In the genomic region with DNA sequence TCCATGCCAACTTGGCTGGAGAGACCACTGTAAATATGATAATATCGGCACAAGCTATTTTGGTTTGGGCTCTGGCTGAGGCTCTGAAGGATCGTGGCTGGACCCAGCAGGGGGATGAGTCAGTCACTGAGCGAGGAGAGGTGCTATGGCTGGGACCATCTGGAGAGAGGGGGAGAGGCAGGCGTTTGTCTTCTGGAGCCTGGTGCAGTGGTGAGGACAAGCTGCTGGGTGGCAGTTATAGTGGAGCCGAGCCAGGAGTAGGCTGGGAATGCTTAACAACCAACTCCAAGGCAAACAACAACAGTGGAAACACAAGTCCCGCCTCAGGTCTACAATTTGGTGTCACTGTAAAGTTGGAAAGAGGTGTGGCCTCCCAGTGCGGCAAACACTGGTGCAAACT, we compare ENCODE assay signal across 13 mouse cellular contexts. TPM values are rescaled to one million over a fixed set of nuclear protein-coding genes. Genes with fewer than 3 reads are reported as not detected.
DNase-seq lines count a peak whose midpoint lies in the region; ATAC-seq lines count a peak whose summit lies in the region.
"Had no signal": no experiment of that assay in that cellular context is flagged by ENCODE, and none has a peak within 500 bp of the region (broad histone marks: within the 10 kb centered on the region; RNA-seq: fewer than 3 reads in every experiment).

No protein-coding gene starts in this region.

- intact Hi-C loops in heart, postnatal 10 days (cut with DNase I), result no loop called here

- peak; percentile 43 for DNase-seq in heart, postnatal 10 days
- DNase-seq in cerebellum, adult 9-11 months, result peak; percentile 72
- DNase-seq in layer of hippocampus, postnatal 14 days (ENCODE audit: low spot score in 2 of 2), result peak; percentile 33 to 60
- peak; percentile 38 for DNase-seq in right cerebral cortex, postnatal 14 days
- no peak for DNase-seq in gastrocnemius, postnatal 10 days

- H3K9ac ChIP-seq in heart, embryonic 11.5 days (ENCODE audit: low read depth, low read length), result no peak overlapping the region
- H3K9ac ChIP-seq in forebrain, embryonic 16.5 days (replicated peaks; ENCODE audit: low read depth, low read length), result no peak overlapping the region
- H3K9ac ChIP-seq: forebrain, embryonic 13.5 days; hindbrain, embryonic 13.5 days; neural tube, embryonic 13.5 days had no signal

- WGBS in heart, embryonic 11.5 days (ENCODE audit: insufficient replicate concordance), result 57% methylated on average over 7 of the region's 7 CpGs
- 85% methylated on average over 7 of the region's 7 CpGs for WGBS in forebrain, embryonic 16.5 days

- no peak for ATAC-seq in heart, embryonic 11.5 days (replicated peaks; ENCODE audit: insufficient number of reproducible peaks, low FRiP score, low TSS enrichment)
- no peak for ATAC-seq in erythroid progenitor cell, adult 5-6 weeks (replicated peaks; ENCODE audit: low FRiP score, poor library complexity, severe bottlenecking)
- ATAC-seq in forebrain, embryonic 16.5 days, result no peak
- ATAC-seq: activated CD4-positive, CD25-positive, alpha-beta regulatory T cell, adult 4 months; forebrain, embryonic 13.5 days had no signal

- no peaks in the 10 kb centered on the region for H3K27me3 ChIP-seq in heart, embryonic 11.5 days (ENCODE audit: control insufficient read depth, insufficient read depth, low read length)
- H3K27me3 ChIP-seq in forebrain, embryonic 16.5 days (replicated peaks; ENCODE audit: control insufficient read depth, insufficient read depth, low read length), result no peaks in the 10 kb centered on the region
- H3K27me3 ChIP-seq: forebrain, embryonic 13.5 days; hindbrain, embryonic 13.5 days; neural tube, embryonic 13.5 days had no signal

- no peak overlapping the region for H3K4me2 ChIP-seq in heart, embryonic 11.5 days
- no peak overlapping the region for H3K4me2 ChIP-seq in forebrain, embryonic 16.5 days (ENCODE audit: low read length)
- H3K4me2 ChIP-seq: forebrain, embryonic 13.5 days; hindbrain, embryonic 13.5 days; neural tube, embryonic 13.5 days had no signal

- H3K4me1 ChIP-seq in heart, embryonic 11.5 days (ENCODE audit: control insufficient read depth, insufficient read depth, low read length), result no peaks in the 10 kb centered on the region
- no peaks in the 10 kb centered on the region for H3K4me1 ChIP-seq in forebrain, embryonic 16.5 days (replicated peaks; ENCODE audit: control insufficient read depth, insufficient read depth, low read length)
- H3K4me1 ChIP-seq: forebrain, embryonic 13.5 days; hindbrain, embryonic 13.5 days; neural tube, embryonic 13.5 days had no signal

- no peaks in the 10 kb centered on the region for H3K9me3 ChIP-seq in heart, embryonic 11.5 days (replicated peaks; ENCODE audit: control insufficient read depth, low read length)
- H3K9me3 ChIP-seq in forebrain, embryonic 16.5 days (ENCODE audit: control insufficient read depth, low read length), result no peaks in the 10 kb centered on the region
- H3K9me3 ChIP-seq: forebrain, embryonic 13.5 days; hindbrain, embryonic 13.5 days; neural tube, embryonic 13.5 days had no signal

- H3K36me3 ChIP-seq in heart, embryonic 11.5 days (ENCODE audit: control insufficient read depth, insufficient read depth, low read length), result no peaks in the 10 kb centered on the region
- no peaks in the 10 kb centered on the region for H3K36me3 ChIP-seq in forebrain, embryonic 16.5 days (ENCODE audit: control insufficient read depth, insufficient read depth)

- H3K4me3 ChIP-seq in heart, embryonic 11.5 days (ENCODE audit: low read depth, low read length), result no peak overlapping the region
- H3K4me3 ChIP-seq in forebrain, embryonic 16.5 days (replicated peaks; ENCODE audit: low read length), result no peak overlapping the region
- H3K4me3 ChIP-seq: forebrain, embryonic 13.5 days; hindbrain, embryonic 13.5 days; neural tube, embryonic 13.5 days had no signal

- H3K27ac ChIP-seq in heart, embryonic 11.5 days (ENCODE audit: low read depth, low read length), result no peak overlapping the region
- no peak overlapping the region for H3K27ac ChIP-seq in forebrain, embryonic 16.5 days (ENCODE audit: low read length)
- H3K27ac ChIP-seq: forebrain, embryonic 13.5 days; hindbrain, embryonic 13.5 days; neural tube, embryonic 13.5 days had no signal

RNA-seq across cellular contexts. Expression of a gene that starts 55.8 kb away (rescaled TPM):
- under 1 TPM; 0.10 to 0.14 TPM for total RNA-seq in heart, postnatal 10 days (2021)
- polyA plus RNA-seq in heart, embryonic 11.5 days (2014; fragmentation: Nextera tagmentation; extraction: Ambion mirVana), result 0.53 and 0.82 TPM in 2 replicates
- 10 to 100 TPM; 68.7 to 69.1 TPM for total RNA-seq in layer of hippocampus, postnatal 14 days (2021)
- under 1 TPM; 0.07 to 0.14 TPM for total RNA-seq in gastrocnemius, postnatal 10 days (2021)
- total RNA-seq in erythroid progenitor cell, adult 5-6 weeks (2015; ENCODE audit: low replicate concordance), result 0.36 TPM in 1 of 2 replicates, not detected in the other
- not detected in 2 replicates for total RNA-seq in erythroid progenitor cell, adult 5-6 weeks (2017; ENCODE audit: low replicate concordance)
- polyA plus RNA-seq in forebrain, embryonic 16.5 days (2015; fragmentation: Nextera tagmentation; extraction: Ambion mirVana), result 4.7 and 5.9 TPM in 2 replicates
- total RNA-seq: megakaryocyte, adult 5-6 weeks had no signal

Comparison
In these comparisons a context has a peak if more than half of its experiments do, and no peak if none do; other contexts are left out.
1. RNA of a gene that starts 55.8 kb away (total RNA-seq): 68.7 to 69.1 TPM in layer of hippocampus, postnatal 14 days; 0.10 to 0.14 TPM in heart, postnatal 10 days, 0.07 to 0.14 TPM in gastrocnemius, postnatal 10 days and 0.36 TPM in erythroid progenitor cell, adult 5-6 weeks; every median in the first group is over 10 times any median in the second.